Mouse (Mus musculus) bone marrow, adult 2 months (tissue): Measurements from ENCODE around the gene Ksr2. TPM values are rescaled to one million over a fixed set of nuclear protein-coding genes. Genes with fewer than 3 reads are reported as not detected.

ENCODE experiments used
- H3K27ac ChIP-seq: fragments of 200-500 bp; 2 replicates; pipeline ENCODE4 v1.5.1; 2012; ENCODE audit warnings: low read depth, mild to moderate bottlenecking, control low read depth, inconsistent platforms, low read length; ENCODE audit not compliant: control insufficient read depth, poor library complexity, insufficient read depth
- H3K4me1 ChIP-seq: fragments of 200-500 bp; 2 replicates; pipeline ENCODE4 v1.6.1; 2011; ENCODE audit warnings: low read length; ENCODE audit not compliant: control insufficient read depth, insufficient read depth
- H3K4me3 ChIP-seq: fragments of 200-500 bp; replicated peaks from 2 replicates; pipeline ENCODE3; 2011; ENCODE audit warnings: mild to moderate bottlenecking, low read depth, low read length, control low read depth; ENCODE audit not compliant: control insufficient read depth
- CTCF ChIP-seq: fragments of 200-500 bp; IDR thresholded peaks from 2 replicates; pipeline ENCODE4 v1.5.1; 2011; ENCODE audit warnings: low read length, control low read depth; ENCODE audit not compliant: control insufficient read depth, insufficient read depth
- POLR2A ChIP-seq: fragments of 200-500 bp; IDR thresholded peaks from 2 replicates; pipeline ENCODE4 v1.6.1; 2011; ENCODE audit warnings: low read depth, mild to moderate bottlenecking, control low read depth, low read length, borderline replicate concordance; ENCODE audit not compliant: control insufficient read depth
- WGBS: fragments of 180-500 bp; shearing (Covaris S2); methylation state at CpG from one replicate; pipeline ENCODE4 v1.1.7; 2018; 5-methylcytosine and 5-hydroxymethylcytosine counted together
- polyA plus RNA-seq: library from polyadenylated mRNA; stranded (reverse); fragments of >200 nt; gene quantifications from 2 replicates; pipeline ENCODE4 v1.2.4, GENCODE M21; 2011; ENCODE audit warnings: low replicate concordance; ENCODE audit not compliant: missing spikeins, insufficient read depth, insufficient read length

Gene Ksr2
- polyA plus RNA-seq, 1 experiment, result not detected

DNA sequence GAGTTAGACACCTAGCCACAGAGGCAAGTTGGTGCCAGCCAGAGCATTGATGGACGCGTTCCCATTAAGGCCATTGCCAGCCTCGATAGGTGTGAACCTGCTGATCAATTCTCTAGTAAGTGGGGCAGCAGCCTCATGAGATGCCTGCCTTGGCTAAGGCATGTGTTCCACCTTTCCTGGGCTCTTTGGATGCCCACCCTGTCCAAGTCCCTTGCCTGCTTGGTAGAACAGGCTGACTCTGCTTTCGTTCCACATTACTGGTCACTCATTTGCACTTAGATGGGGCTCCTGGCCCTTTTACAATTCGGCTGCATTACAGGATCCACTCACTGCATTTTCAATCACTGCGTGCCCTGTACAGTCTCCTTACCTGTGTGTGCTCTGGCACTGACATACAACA is 263.4 kb downstream of the Ksr2 start:
- Histone ChIP-seq H3K27ac (no peak overlapping the region), H3K4me1 (no peaks in the 10 kb centered on the region), H3K4me3 (no peak overlapping the region)
- 84% methylated on average over 6 of the region's 6 CpGs for WGBS
- no peak for TF ChIP-seq POLR2A
- no peak for TF ChIP-seq CTCF

DNA sequence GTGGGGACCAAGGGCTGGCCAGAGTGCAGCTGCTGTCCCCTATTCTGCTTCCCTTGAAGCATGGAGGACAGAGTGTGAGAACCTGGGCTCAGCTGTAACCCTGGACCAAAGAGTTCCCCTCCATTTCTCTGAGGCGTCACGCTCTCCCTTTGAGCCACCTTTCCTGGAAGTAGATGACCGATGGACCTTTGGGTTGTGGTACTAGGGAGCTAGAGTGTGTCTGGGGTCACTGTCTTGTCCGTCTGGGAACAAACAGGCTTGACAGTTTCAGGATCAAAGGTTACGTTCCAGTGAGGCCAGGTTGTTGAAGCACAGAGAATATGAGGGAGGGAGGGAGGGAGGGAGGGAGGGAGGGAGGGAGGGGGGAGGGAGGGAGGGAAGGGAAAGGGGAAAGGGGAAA is 264.6 kb downstream of the Ksr2 start:
- WGBS, result 79% methylated on average over 5 of the region's 5 CpGs
- H3K4me3 ChIP-seq, result no peak overlapping the region
- H3K27ac ChIP-seq, result no peak overlapping the region
- TF ChIP-seq POLR2A (no peak), CTCF (no peak)
- H3K4me1 ChIP-seq, result no peaks in the 10 kb centered on the region

GRCm38 (mm10) chr5:117682226-117682625 is 268.4 kb downstream of the Ksr2 start:
- TF ChIP-seq CTCF (no peak), POLR2A (no peak)
- Histone ChIP-seq H3K27ac (no peak overlapping the region), H3K4me3 (no peak overlapping the region), H3K4me1 (no peaks in the 10 kb centered on the region)
- 83% methylated on average over 3 of the region's 3 CpGs for WGBS

DNA sequence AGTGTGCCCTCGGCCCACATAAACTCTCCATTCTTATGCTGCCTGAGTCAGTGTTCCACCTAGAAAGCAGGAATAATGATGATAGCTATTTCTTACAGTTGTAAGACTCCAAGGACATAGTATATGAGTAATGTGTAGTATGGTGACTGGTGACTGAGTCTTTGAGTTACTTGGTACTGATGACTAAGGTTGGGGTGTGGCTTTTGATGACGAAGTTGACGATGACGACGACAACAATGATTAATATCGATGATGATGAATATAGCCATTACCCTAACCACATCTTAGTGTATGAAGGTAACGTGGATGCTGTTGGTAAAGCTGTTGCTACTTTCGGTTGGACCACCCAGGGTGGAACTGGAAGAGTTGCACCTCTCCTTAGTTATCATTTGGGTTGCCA is 270.7 kb downstream of the Ksr2 start:
- H3K4me1 ChIP-seq, result no peaks in the 10 kb centered on the region
- TF ChIP-seq POLR2A (no peak), CTCF (no peak)
- no peak overlapping the region for H3K27ac ChIP-seq
- H3K4me3 ChIP-seq, result no peak overlapping the region
- WGBS, result 87% methylated on average over 8 of the region's 8 CpGs

GRCm38 (mm10) chr5:117687770-117688352 is 274.1 kb downstream of the Ksr2 start:
- no peak for TF ChIP-seq POLR2A
- Histone ChIP-seq H3K4me3 (no peak overlapping the region), H3K4me1 (no peaks in the 10 kb centered on the region), H3K27ac (no peak overlapping the region)
- WGBS, result 51% methylated on average over 4 of the region's 4 CpGs

DNA sequence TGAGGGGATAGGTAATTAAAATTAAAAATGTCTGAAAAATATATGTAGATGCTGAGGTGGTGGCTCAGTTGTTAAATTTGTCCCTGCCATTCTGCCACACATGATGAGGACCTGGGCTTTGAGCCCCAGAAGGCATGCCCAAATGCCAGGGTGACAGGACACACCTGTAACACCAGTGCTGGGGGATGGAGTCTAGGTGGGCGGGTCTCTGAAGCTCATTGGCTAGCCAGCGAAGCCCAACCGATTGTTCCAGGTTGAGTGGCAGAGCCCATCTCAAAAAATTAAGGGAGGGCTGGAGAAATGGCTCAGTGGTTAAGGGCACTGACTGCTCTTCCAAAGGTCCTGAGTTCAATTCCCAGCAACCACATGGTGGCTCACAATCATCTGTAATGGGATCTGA is 274.9 kb downstream of the Ksr2 start:
- Histone ChIP-seq H3K27ac (no peak overlapping the region), H3K4me3 (no peak overlapping the region), H3K4me1 (no peaks in the 10 kb centered on the region)
- no peak for TF ChIP-seq POLR2A
- no peak for TF ChIP-seq CTCF
- 48% methylated on average over 3 of the region's 3 CpGs for WGBS

GRCm38 (mm10) chr5:117689840-117690239 is 276.0 kb downstream of the Ksr2 start:
- H3K4me1 ChIP-seq, result no peaks in the 10 kb centered on the region
- WGBS, result 78% methylated on average over 8 of the region's 8 CpGs
- TF ChIP-seq CTCF (no peak), POLR2A (no peak)
- H3K27ac ChIP-seq, result no peak overlapping the region
- H3K4me3 ChIP-seq, result no peak overlapping the region

DNA sequence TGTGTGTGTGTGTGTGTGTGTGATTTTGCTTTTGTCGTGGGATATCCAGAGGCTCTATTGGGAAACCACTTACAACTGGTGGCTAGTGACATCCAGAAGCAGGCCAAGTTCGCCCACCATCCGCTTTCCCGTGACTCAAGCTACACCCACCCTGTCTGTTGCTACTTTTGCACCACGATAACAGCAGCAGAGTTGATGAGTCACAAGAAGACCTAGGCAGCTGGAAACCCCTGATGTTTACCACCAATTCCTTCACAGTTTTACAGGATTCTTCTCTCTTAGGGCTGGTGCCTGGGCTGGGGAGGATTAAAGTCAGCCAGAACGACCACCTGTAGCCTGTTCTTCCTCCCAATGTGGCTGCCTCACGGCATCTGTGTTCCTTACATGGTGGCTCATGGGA is 277.5 kb downstream of the Ksr2 start:
- Histone ChIP-seq H3K27ac (no peak overlapping the region), H3K4me3 (no peak overlapping the region), H3K4me1 (no peaks in the 10 kb centered on the region)
- TF ChIP-seq CTCF (no peak), POLR2A (no peak)
- 77% methylated on average over 7 of the region's 7 CpGs for WGBS

GRCm38 (mm10) chr5:117693557-117693956 is 279.8 kb downstream of the Ksr2 start:
- H3K4me1 ChIP-seq, result no peaks in the 10 kb centered on the region
- H3K4me3 ChIP-seq, result no peak overlapping the region
- 68% methylated on average over 3 of the region's 3 CpGs for WGBS
- TF ChIP-seq POLR2A (no peak), CTCF (peak; percentile 29; the same call in 1 of the 2 replicates)
- H3K27ac ChIP-seq, result no peak overlapping the region
